Mouse (Mus musculus): ENCODE results near the gene Gck. TPM values are rescaled to one million over a fixed set of nuclear protein-coding genes. Genes with fewer than 3 reads are reported as not detected.

Gck gene
- polyA plus RNA-seq, 1 experiment from 2014 or later, result 0.45 TPM

DNA sequence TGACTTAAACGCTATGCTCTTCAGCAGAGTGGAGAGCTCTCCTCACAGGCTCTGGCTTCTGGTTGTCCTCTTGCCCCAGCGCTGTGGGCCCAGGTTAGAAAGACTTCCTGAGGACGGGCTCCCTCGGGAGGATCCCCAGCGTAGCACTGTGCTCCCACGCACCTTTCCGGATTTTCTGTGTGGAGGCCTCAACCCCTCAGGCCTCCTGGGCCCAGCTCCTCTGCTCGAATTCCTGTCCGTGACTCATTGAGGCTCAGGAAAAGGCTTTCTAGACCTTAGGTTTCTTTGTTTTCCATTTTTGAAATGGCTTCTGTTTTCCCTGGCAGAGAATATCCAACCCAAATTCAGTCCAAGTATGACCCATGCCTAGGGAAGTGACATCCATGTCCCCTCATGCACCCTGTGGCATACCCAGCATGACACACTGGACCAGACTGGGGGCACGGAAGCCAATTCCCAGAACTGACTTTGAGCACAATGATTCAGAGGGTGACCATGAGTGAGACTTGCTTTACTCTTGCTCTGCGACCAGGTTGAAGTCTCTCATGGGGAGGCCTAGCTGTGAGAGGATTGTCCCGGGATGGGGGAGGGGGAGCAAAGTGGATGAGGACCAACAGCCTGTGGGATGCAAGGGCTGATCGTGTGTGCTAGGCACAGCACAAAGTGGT is 89.9 kb downstream of the Gck start:
- DNase-seq (ENCODE audit: low spot score), result no peak
- Histone ChIP-seq H3K4me1 (replicated peaks; ENCODE audit: control insufficient read depth, insufficient read depth, low read length) (peaks cover 7% of the 10 kb centered on the region; the same call in 1 of the 2 replicates), H3K9ac (ENCODE audit: low read depth, low read length) (no peak overlapping the region), H3K4me2 (no peak overlapping the region), H3K27ac (ENCODE audit: low read depth, low read length) (no peak overlapping the region), H3K27me3 (replicated peaks; ENCODE audit: control insufficient read depth, insufficient read depth, low read length) (peaks cover 32% of the 10 kb centered on the region), H3K4me3 (ENCODE audit: low read depth, low read length) (no peak overlapping the region), H3K9me3 (ENCODE audit: control insufficient read depth, low read length) (peaks cover 3% of the 10 kb centered on the region; the same call in 1 of the 2 replicates), H3K36me3 (ENCODE audit: control insufficient read depth, insufficient read depth, low read length) (no peaks in the 10 kb centered on the region)
- no peak for ATAC-seq (replicated peaks; ENCODE audit: low FRiP score)
- WGBS, result 70% methylated on average over 13 of the region's 13 CpGs

GRCm38 (mm10) chr11:5858723-5859122 is 91.2 kb downstream of the Gck start:
- H3K4me1 ChIP-seq (replicated peaks; ENCODE audit: control insufficient read depth, insufficient read depth, low read length), result peaks cover 7% of the 10 kb centered on the region; the same call in 1 of the 2 replicates
- WGBS, result 76% methylated on average over 1 of the region's 1 CpGs
- H3K9me3 ChIP-seq (ENCODE audit: control insufficient read depth, low read length), result peaks cover 3% of the 10 kb centered on the region; the same call in 1 of the 2 replicates
- no peak for ATAC-seq (replicated peaks; ENCODE audit: low FRiP score)
- no peak overlapping the region for H3K4me2 ChIP-seq
- no peak for DNase-seq (ENCODE audit: low spot score)
- no peak overlapping the region for H3K27ac ChIP-seq (ENCODE audit: low read depth, low read length)
- H3K27me3 ChIP-seq (replicated peaks; ENCODE audit: control insufficient read depth, insufficient read depth, low read length), result peaks cover 31% of the 10 kb centered on the region
- no peaks in the 10 kb centered on the region for H3K36me3 ChIP-seq (ENCODE audit: control insufficient read depth, insufficient read depth, low read length)
- no peak overlapping the region for H3K9ac ChIP-seq (ENCODE audit: low read depth, low read length)
- no peak overlapping the region for H3K4me3 ChIP-seq (ENCODE audit: low read depth, low read length)

- no peak for DNase-seq (ENCODE audit: low spot score)
- H3K36me3 ChIP-seq (ENCODE audit: control insufficient read depth, insufficient read depth, low read length), result no peaks in the 10 kb centered on the region
- H3K9ac ChIP-seq (ENCODE audit: low read depth, low read length), result no peak overlapping the region
- H3K27ac ChIP-seq (ENCODE audit: low read depth, low read length), result no peak overlapping the region
- peaks cover 14% of the 10 kb centered on the region for H3K27me3 ChIP-seq (replicated peaks; ENCODE audit: control insufficient read depth, insufficient read depth, low read length)
- ATAC-seq (replicated peaks; ENCODE audit: low FRiP score), result no peak
- 0 out of 2 replicates have a peak, but pooled peaks cover 1% of the 10 kb centered on the region for H3K4me1 ChIP-seq (replicated peaks; ENCODE audit: control insufficient read depth, insufficient read depth, low read length)
- peaks cover 3% of the 10 kb centered on the region; the same call in 1 of the 2 replicates for H3K9me3 ChIP-seq (ENCODE audit: control insufficient read depth, low read length)
- 72% methylated on average over 8 of the region's 8 CpGs for WGBS
- H3K4me2 ChIP-seq, result no peak overlapping the region
- no peak overlapping the region for H3K4me3 ChIP-seq (ENCODE audit: low read depth, low read length)
These were observed 93.3 kb downstream of the Gck start for GRCm38 (mm10) chr11:5856479-5857130.

DNA sequence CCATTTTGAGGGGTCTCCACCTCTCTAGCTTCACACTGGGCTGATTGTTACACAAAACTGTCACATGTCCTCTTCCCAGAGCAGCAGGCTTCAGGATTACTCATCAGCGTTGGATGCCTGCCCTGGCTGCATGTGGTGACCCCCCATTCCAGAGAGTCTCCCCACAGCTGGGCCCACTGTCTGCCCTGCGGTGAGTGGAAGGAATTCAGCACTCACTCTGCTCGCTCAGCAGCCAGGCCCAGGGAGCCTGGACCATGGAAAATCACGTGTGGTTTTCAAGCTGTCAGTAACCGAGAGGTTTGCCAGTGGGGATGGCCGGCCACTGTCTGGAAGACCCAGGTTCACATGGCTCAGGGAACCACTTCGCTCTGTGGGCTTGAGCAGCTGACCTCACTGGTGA is 94.0 kb downstream of the Gck start:
- Histone ChIP-seq H3K9me3 (ENCODE audit: control insufficient read depth, low read length) (peaks cover 3% of the 10 kb centered on the region; the same call in 1 of the 2 replicates), H3K4me1 (replicated peaks; ENCODE audit: control insufficient read depth, insufficient read depth, low read length) (no peaks in the 10 kb centered on the region), H3K36me3 (ENCODE audit: control insufficient read depth, insufficient read depth, low read length) (no peaks in the 10 kb centered on the region), H3K4me2 (no peak overlapping the region), H3K27me3 (replicated peaks; ENCODE audit: control insufficient read depth, insufficient read depth, low read length) (peaks cover 7% of the 10 kb centered on the region), H3K9ac (ENCODE audit: low read depth, low read length) (no peak overlapping the region), H3K27ac (ENCODE audit: low read depth, low read length) (no peak overlapping the region), H3K4me3 (ENCODE audit: low read depth, low read length) (no peak overlapping the region)
- 55% methylated on average over 7 of the region's 7 CpGs for WGBS
- DNase-seq (ENCODE audit: low spot score), result no peak
- ATAC-seq (replicated peaks; ENCODE audit: low FRiP score), result no peak

GRCm38 (mm10) chr11:5855481-5855880 is 94.4 kb downstream of the Gck start:
- Histone ChIP-seq H3K27ac (ENCODE audit: low read depth, low read length) (no peak overlapping the region), H3K9me3 (ENCODE audit: control insufficient read depth, low read length) (peaks cover 3% of the 10 kb centered on the region; the same call in 1 of the 2 replicates), H3K9ac (ENCODE audit: low read depth, low read length) (no peak overlapping the region), H3K27me3 (replicated peaks; ENCODE audit: control insufficient read depth, insufficient read depth, low read length) (0 out of 2 replicates have a peak, but pooled peaks cover 3% of the 10 kb centered on the region), H3K4me2 (no peak overlapping the region), H3K36me3 (ENCODE audit: control insufficient read depth, insufficient read depth, low read length) (no peaks in the 10 kb centered on the region), H3K4me1 (replicated peaks; ENCODE audit: control insufficient read depth, insufficient read depth, low read length) (no peaks in the 10 kb centered on the region), H3K4me3 (ENCODE audit: low read depth, low read length) (no peak overlapping the region)
- ATAC-seq (replicated peaks; ENCODE audit: low FRiP score), result no peak
- DNase-seq (ENCODE audit: low spot score), result no peak

- ATAC-seq (replicated peaks; ENCODE audit: low FRiP score), result no peak
- Histone ChIP-seq H3K4me3 (ENCODE audit: low read depth, low read length) (no peak overlapping the region), H3K9me3 (ENCODE audit: control insufficient read depth, low read length) (no peaks in the 10 kb centered on the region), H3K27me3 (replicated peaks; ENCODE audit: control insufficient read depth, insufficient read depth, low read length) (no peaks in the 10 kb centered on the region), H3K4me2 (no peak overlapping the region), H3K4me1 (replicated peaks; ENCODE audit: control insufficient read depth, insufficient read depth, low read length) (no peaks in the 10 kb centered on the region), H3K9ac (ENCODE audit: low read depth, low read length) (no peak overlapping the region), H3K36me3 (ENCODE audit: control insufficient read depth, insufficient read depth, low read length) (no peaks in the 10 kb centered on the region), H3K27ac (ENCODE audit: low read depth, low read length) (no peak overlapping the region)
- WGBS, result 56% methylated on average over 1 of the region's 1 CpGs
- DNase-seq (ENCODE audit: low spot score), result no peak
These were observed 97.6 kb downstream of the Gck start for GRCm38 (mm10) chr11:5852314-5852713.

DNA sequence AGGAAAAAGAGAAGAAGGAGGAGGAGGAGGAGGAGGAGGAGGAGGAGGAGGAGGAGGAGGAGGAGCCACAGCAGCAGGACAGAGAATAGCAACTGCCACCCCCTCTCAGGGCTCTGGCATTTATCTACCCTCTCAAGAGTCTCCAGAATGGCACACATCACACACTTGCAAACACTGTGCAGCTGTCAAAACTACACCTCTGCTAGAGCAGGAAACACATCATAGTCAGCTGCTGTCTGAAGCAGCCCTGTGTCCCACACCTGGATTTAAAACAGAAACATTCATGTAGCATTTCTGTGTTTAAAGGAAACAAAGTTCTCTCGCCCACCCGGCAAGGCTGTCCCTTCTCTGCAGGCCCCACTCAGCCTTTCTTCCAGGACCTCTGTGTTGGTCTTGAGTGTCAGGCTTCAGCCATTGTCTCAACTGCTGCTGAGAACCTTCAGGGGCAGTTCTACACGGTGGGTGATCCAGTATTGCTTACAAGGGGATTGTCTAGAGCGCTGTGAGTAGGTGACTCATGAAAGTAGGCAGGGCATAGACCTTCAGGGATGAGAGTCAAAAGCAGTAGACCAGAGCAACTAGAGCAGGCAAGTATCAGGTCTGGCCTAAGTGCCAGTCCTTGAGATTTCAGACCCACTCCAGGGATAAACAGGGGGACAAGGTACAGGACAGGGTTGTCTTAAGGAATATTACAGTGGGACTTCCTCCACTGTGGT is 98.7 kb downstream of the Gck start:
- H3K36me3 ChIP-seq (ENCODE audit: control insufficient read depth, insufficient read depth, low read length), result no peaks in the 10 kb centered on the region
- H3K27ac ChIP-seq (ENCODE audit: low read depth, low read length), result no peak overlapping the region
- H3K4me3 ChIP-seq (ENCODE audit: low read depth, low read length), result no peak overlapping the region
- no peak for DNase-seq (ENCODE audit: low spot score)
- H3K4me2 ChIP-seq, result no peak overlapping the region
- no peaks in the 10 kb centered on the region for H3K4me1 ChIP-seq (replicated peaks; ENCODE audit: control insufficient read depth, insufficient read depth, low read length)
- H3K27me3 ChIP-seq (replicated peaks; ENCODE audit: control insufficient read depth, insufficient read depth, low read length), result no peaks in the 10 kb centered on the region
- H3K9me3 ChIP-seq (ENCODE audit: control insufficient read depth, low read length), result no peaks in the 10 kb centered on the region
- 68% methylated on average over 4 of the region's 4 CpGs for WGBS
- no peak for ATAC-seq (replicated peaks; ENCODE audit: low FRiP score)
- no peak overlapping the region for H3K9ac ChIP-seq (ENCODE audit: low read depth, low read length)

Data from liver, embryonic 11.5 days (tissue).